ENCODE assay signal across 15 mouse cellular contexts in genomic region chr1:127135521-127135920, GRCm38 (mm10).
"Had no signal": no experiment of that assay in that cellular context is flagged by ENCODE, and none has a peak within 500 bp of the region (broad histone marks: within the 10 kb centered on the region; RNA-seq: fewer than 3 reads in every experiment).

No protein-coding gene starts in this region.

- DNase-seq: lung, adult 18-20 months; lung, embryonic 14.5 days; lung, postnatal 10 days; lung, postnatal 4 days; right cerebral cortex, postnatal 14 days; thymus, adult 2 months; thymus, postnatal 25 days; thymus, postnatal 4 days had no signal

- H3K9ac ChIP-seq: lung, embryonic 14.5 days; midbrain, embryonic 13.5 days; midbrain, embryonic 15.5 days; neural tube, embryonic 12.5 days; stomach, embryonic 15.5 days had no signal

- H3K27ac ChIP-seq: midbrain, embryonic 13.5 days; midbrain, embryonic 15.5 days; neural tube, embryonic 12.5 days; stomach, embryonic 15.5 days; stomach, postnatal 0 days had no signal

- H3K9me3 ChIP-seq: midbrain, embryonic 13.5 days; midbrain, embryonic 15.5 days; neural tube, embryonic 12.5 days; stomach, embryonic 15.5 days had no signal

- ATAC-seq: midbrain, embryonic 13.5 days; midbrain, embryonic 15.5 days had no signal

- H3K4me2 ChIP-seq: lung, embryonic 14.5 days; midbrain, embryonic 11.5 days; midbrain, embryonic 13.5 days; midbrain, embryonic 15.5 days; neural tube, embryonic 12.5 days; stomach, embryonic 15.5 days had no signal

- H3K4me1 ChIP-seq: midbrain, embryonic 13.5 days; midbrain, embryonic 15.5 days; neural tube, embryonic 12.5 days; stomach, embryonic 15.5 days had no signal

- H3K27me3 ChIP-seq: midbrain, embryonic 13.5 days; midbrain, embryonic 15.5 days; neural tube, embryonic 12.5 days; stomach, embryonic 15.5 days had no signal

- H3K4me3 ChIP-seq: megakaryocyte, embryonic 14.5 days; midbrain, embryonic 13.5 days; midbrain, embryonic 15.5 days; neural tube, embryonic 12.5 days; stomach, embryonic 15.5 days had no signal

- H3K36me3 ChIP-seq: midbrain, embryonic 13.5 days; midbrain, embryonic 15.5 days; neural tube, embryonic 12.5 days; stomach, embryonic 15.5 days had no signal
